Mouse (Mus musculus): ENCODE results near the gene Tnni3k. TPM values are rescaled to one million over a fixed set of nuclear protein-coding genes. Genes with fewer than 3 reads are reported as not detected.

The Tnni3k gene
- polyA plus RNA-seq, 1 experiment from 2014 or later = not detected

DNA sequence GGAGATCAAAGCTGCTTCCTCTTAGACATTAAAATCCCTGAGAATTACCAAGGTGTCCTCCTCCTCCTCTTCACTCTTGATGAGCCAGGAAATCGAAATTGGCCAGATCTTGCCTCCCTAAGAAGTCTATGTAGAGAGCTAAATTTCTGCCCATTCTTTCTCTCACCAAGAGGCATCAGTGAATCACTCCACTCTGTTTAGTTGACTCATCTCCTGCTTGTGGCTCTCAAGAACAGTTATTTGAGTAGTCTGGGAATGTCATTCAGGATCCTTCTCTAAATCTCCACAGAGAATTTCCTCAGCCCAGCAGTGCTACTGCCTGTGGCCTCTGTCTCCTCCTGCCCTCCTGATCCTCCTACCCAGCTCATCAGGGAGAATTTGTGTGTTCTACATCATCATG is 139.6 kb downstream of the Tnni3k start:
- H3K9ac ChIP-seq (ENCODE audit: low read length) = no peak overlapping the region
- no peaks in the 10 kb centered on the region for H3K9me3 ChIP-seq (ENCODE audit: control insufficient read depth, low read length)
- DNase-seq (ENCODE audit: low spot score) (no peak), ATAC-seq (replicated peaks; ENCODE audit: low FRiP score, low TSS enrichment, low read depth) (no peak)
- H3K4me1 ChIP-seq (replicated peaks; ENCODE audit: control insufficient read depth, insufficient read depth, low read length) = no peaks in the 10 kb centered on the region
- H3K27me3 ChIP-seq (replicated peaks; ENCODE audit: control insufficient read depth, insufficient read depth, low read length) = no peaks in the 10 kb centered on the region
- 56% methylated on average over 1 of the region's 1 CpGs for WGBS
- no peak overlapping the region for H3K4me2 ChIP-seq (ENCODE audit: low read length)
- no peak overlapping the region for H3K27ac ChIP-seq (ENCODE audit: low read depth)
- H3K36me3 ChIP-seq (ENCODE audit: control insufficient read depth, insufficient read depth, low read length) = no peaks in the 10 kb centered on the region
- no peak overlapping the region for H3K4me3 ChIP-seq (ENCODE audit: low read depth, low read length)

GRCm38 (mm10) chr3:154913641-154914040 is 141.6 kb downstream of the Tnni3k start:
- no peak overlapping the region for H3K4me3 ChIP-seq (ENCODE audit: low read depth, low read length)
- H3K4me2 ChIP-seq (ENCODE audit: low read length) = no peak overlapping the region
- ATAC-seq (replicated peaks; ENCODE audit: low FRiP score, low TSS enrichment, low read depth) (no peak), DNase-seq (ENCODE audit: low spot score) (no peak)
- H3K36me3 ChIP-seq (ENCODE audit: control insufficient read depth, insufficient read depth, low read length) = no peaks in the 10 kb centered on the region
- no peak overlapping the region for H3K27ac ChIP-seq (ENCODE audit: low read depth)
- no peaks in the 10 kb centered on the region for H3K9me3 ChIP-seq (ENCODE audit: control insufficient read depth, low read length)
- H3K9ac ChIP-seq (ENCODE audit: low read length) = no peak overlapping the region
- H3K27me3 ChIP-seq (replicated peaks; ENCODE audit: control insufficient read depth, insufficient read depth, low read length) = no peaks in the 10 kb centered on the region
- H3K4me1 ChIP-seq (replicated peaks; ENCODE audit: control insufficient read depth, insufficient read depth, low read length) = no peaks in the 10 kb centered on the region
- 72% methylated on average over 6 of the region's 6 CpGs for WGBS

- Histone ChIP-seq H3K27me3 (replicated peaks; ENCODE audit: control insufficient read depth, insufficient read depth, low read length) (no peaks in the 10 kb centered on the region), H3K9me3 (ENCODE audit: control insufficient read depth, low read length) (no peaks in the 10 kb centered on the region), H3K4me2 (ENCODE audit: low read length) (no peak overlapping the region), H3K4me1 (replicated peaks; ENCODE audit: control insufficient read depth, insufficient read depth, low read length) (no peaks in the 10 kb centered on the region), H3K27ac (ENCODE audit: low read depth) (no peak overlapping the region), H3K9ac (ENCODE audit: low read length) (no peak overlapping the region), H3K4me3 (ENCODE audit: low read depth, low read length) (no peak overlapping the region), H3K36me3 (ENCODE audit: control insufficient read depth, insufficient read depth, low read length) (no peaks in the 10 kb centered on the region)
- DNase-seq (ENCODE audit: low spot score) (peak; percentile 57), ATAC-seq (replicated peaks; ENCODE audit: low FRiP score, low TSS enrichment, low read depth) (no peak)
- WGBS = 72% methylated on average over 7 of the region's 7 CpGs
These were observed 158.5 kb downstream of the Tnni3k start for GRCm38 (mm10) chr3:154896737-154897136.

- Histone ChIP-seq H3K4me2 (ENCODE audit: low read length) (no peak overlapping the region), H3K27me3 (replicated peaks; ENCODE audit: control insufficient read depth, insufficient read depth, low read length) (no peaks in the 10 kb centered on the region), H3K9me3 (ENCODE audit: control insufficient read depth, low read length) (no peaks in the 10 kb centered on the region), H3K27ac (ENCODE audit: low read depth) (no peak overlapping the region), H3K36me3 (ENCODE audit: control insufficient read depth, insufficient read depth, low read length) (no peaks in the 10 kb centered on the region), H3K4me3 (ENCODE audit: low read depth, low read length) (no peak overlapping the region), H3K4me1 (replicated peaks; ENCODE audit: control insufficient read depth, insufficient read depth, low read length) (no peaks in the 10 kb centered on the region), H3K9ac (ENCODE audit: low read length) (no peak overlapping the region)
- DNase-seq (ENCODE audit: low spot score) = no peak
- 90% methylated on average over 3 of the region's 3 CpGs for WGBS
- ATAC-seq (replicated peaks; ENCODE audit: low FRiP score, low TSS enrichment, low read depth) = no peak
These were observed 162.0 kb downstream of the Tnni3k start for GRCm38 (mm10) chr3:154893225-154893624.

- Histone ChIP-seq H3K4me2 (ENCODE audit: low read length) (0 out of 2 replicates have a peak overlapping the region, but pooled peaks have one; percentile 9), H3K27me3 (replicated peaks; ENCODE audit: control insufficient read depth, insufficient read depth, low read length) (no peaks in the 10 kb centered on the region), H3K9me3 (ENCODE audit: control insufficient read depth, low read length) (no peaks in the 10 kb centered on the region), H3K4me1 (replicated peaks; ENCODE audit: control insufficient read depth, insufficient read depth, low read length) (0 out of 2 replicates have a peak, but pooled peaks cover 5% of the 10 kb centered on the region), H3K27ac (ENCODE audit: low read depth) (no peak overlapping the region), H3K36me3 (ENCODE audit: control insufficient read depth, insufficient read depth, low read length) (no peaks in the 10 kb centered on the region), H3K4me3 (ENCODE audit: low read depth, low read length) (no peak overlapping the region), H3K9ac (ENCODE audit: low read length) (no peak overlapping the region)
- DNase-seq (ENCODE audit: low spot score) = peak; percentile 61
- WGBS = 15% methylated on average over 5 of the region's 5 CpGs
- ATAC-seq (replicated peaks; ENCODE audit: low FRiP score, low TSS enrichment, low read depth) = 0 out of 2 replicates have a peak, but pooled peaks have one; percentile 47
These were observed 169.8 kb downstream of the Tnni3k start for GRCm38 (mm10) chr3:154885452-154885851.

GRCm38 (mm10) chr3:154885048-154885447 is 170.2 kb downstream of the Tnni3k start:
- Histone ChIP-seq H3K4me1 (replicated peaks; ENCODE audit: control insufficient read depth, insufficient read depth, low read length) (0 out of 2 replicates have a peak, but pooled peaks cover 5% of the 10 kb centered on the region), H3K4me2 (ENCODE audit: low read length) (no peak overlapping the region), H3K36me3 (ENCODE audit: control insufficient read depth, insufficient read depth, low read length) (no peaks in the 10 kb centered on the region), H3K9me3 (ENCODE audit: control insufficient read depth, low read length) (no peaks in the 10 kb centered on the region), H3K27me3 (replicated peaks; ENCODE audit: control insufficient read depth, insufficient read depth, low read length) (no peaks in the 10 kb centered on the region), H3K9ac (ENCODE audit: low read length) (no peak overlapping the region), H3K27ac (ENCODE audit: low read depth) (no peak overlapping the region), H3K4me3 (ENCODE audit: low read depth, low read length) (no peak overlapping the region)
- DNase-seq (ENCODE audit: low spot score) = no peak
- ATAC-seq (replicated peaks; ENCODE audit: low FRiP score, low TSS enrichment, low read depth) = no peak
- 26% methylated on average over 5 of the region's 5 CpGs for WGBS

DNA sequence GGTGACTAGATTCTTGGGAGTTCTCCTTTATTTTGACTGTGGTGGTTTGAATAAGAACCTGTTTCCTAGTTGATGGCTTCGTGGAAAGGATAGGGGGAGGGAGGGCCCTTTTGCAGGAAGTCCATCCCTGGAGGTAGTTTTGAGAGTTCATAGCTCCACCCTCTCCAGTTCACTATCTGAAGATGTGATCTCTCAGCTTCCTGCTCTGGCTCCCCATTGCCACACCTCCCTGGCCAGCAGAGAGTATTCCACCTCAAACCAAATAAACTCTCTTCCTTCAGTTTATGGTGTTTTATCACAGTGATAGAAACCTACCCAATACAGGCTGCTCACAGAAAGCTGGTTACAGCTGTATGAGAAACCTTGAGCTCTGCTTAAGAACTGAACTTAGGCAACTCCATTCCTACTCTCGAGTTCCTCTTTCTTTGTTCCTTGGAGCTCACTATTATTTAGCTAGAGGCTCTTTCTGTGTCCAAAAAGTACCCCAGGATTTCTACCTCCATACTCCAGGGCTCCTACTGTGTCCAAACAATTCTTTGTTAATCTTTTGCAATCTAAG is 173.7 kb downstream of the Tnni3k start:
- H3K9me3 ChIP-seq (ENCODE audit: control insufficient read depth, low read length) = no peaks in the 10 kb centered on the region
- H3K36me3 ChIP-seq (ENCODE audit: control insufficient read depth, insufficient read depth, low read length) = no peaks in the 10 kb centered on the region
- no peak overlapping the region for H3K4me3 ChIP-seq (ENCODE audit: low read depth, low read length)
- H3K27me3 ChIP-seq (replicated peaks; ENCODE audit: control insufficient read depth, insufficient read depth, low read length) = no peaks in the 10 kb centered on the region
- no peak overlapping the region for H3K9ac ChIP-seq (ENCODE audit: low read length)
- no peak overlapping the region for H3K4me2 ChIP-seq (ENCODE audit: low read length)
- DNase-seq (ENCODE audit: low spot score) (no peak), ATAC-seq (replicated peaks; ENCODE audit: low FRiP score, low TSS enrichment, low read depth) (no peak)
- H3K4me1 ChIP-seq (replicated peaks; ENCODE audit: control insufficient read depth, insufficient read depth, low read length) = 0 out of 2 replicates have a peak, but pooled peaks cover 5% of the 10 kb centered on the region
- no peak overlapping the region for H3K27ac ChIP-seq (ENCODE audit: low read depth)
- WGBS = 77% methylated on average over 2 of the region's 2 CpGs

GRCm38 (mm10) chr3:154880536-154880939 is 174.7 kb downstream of the Tnni3k start:
- 30% methylated on average over 4 of the region's 4 CpGs for WGBS

DNA sequence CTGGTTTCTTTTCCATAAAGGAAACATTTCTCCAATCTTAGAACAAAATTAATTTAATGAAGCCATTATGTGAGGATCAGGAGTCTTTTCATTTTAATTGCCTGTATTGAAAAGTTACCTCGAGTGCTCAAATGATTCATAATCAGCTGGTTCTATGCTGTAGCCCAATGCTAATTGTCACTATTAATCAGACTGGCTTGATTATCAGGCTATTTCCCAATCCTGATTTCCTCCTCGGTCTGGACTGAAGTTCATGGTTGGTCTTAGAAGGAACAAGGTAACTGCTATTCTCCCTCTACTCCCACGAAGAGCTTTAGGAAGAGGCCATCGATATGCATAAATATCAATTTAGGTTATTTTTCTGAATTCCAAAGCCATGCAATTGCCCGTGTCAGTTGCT is 175.1 kb downstream of the Tnni3k start:
- no peak overlapping the region for H3K4me3 ChIP-seq (ENCODE audit: low read depth, low read length)
- no peak overlapping the region for H3K4me2 ChIP-seq (ENCODE audit: low read length)
- ATAC-seq (replicated peaks; ENCODE audit: low FRiP score, low TSS enrichment, low read depth) (no peak), DNase-seq (ENCODE audit: low spot score) (no peak)
- H3K27me3 ChIP-seq (replicated peaks; ENCODE audit: control insufficient read depth, insufficient read depth, low read length) = no peaks in the 10 kb centered on the region
- no peaks in the 10 kb centered on the region for H3K9me3 ChIP-seq (ENCODE audit: control insufficient read depth, low read length)
- no peaks in the 10 kb centered on the region for H3K4me1 ChIP-seq (replicated peaks; ENCODE audit: control insufficient read depth, insufficient read depth, low read length)
- no peak overlapping the region for H3K9ac ChIP-seq (ENCODE audit: low read length)
- WGBS = 57% methylated on average over 5 of the region's 5 CpGs
- no peak overlapping the region for H3K27ac ChIP-seq (ENCODE audit: low read depth)
- H3K36me3 ChIP-seq (ENCODE audit: control insufficient read depth, insufficient read depth, low read length) = no peaks in the 10 kb centered on the region

More at GRCm38 (mm10) chr3:154880536-154880939, 174.7 kb downstream of the Tnni3k start:
- H3K9me3 ChIP-seq (ENCODE audit: control insufficient read depth, low read length) = no peaks in the 10 kb centered on the region
- no peak overlapping the region for H3K4me3 ChIP-seq (ENCODE audit: low read depth, low read length)
- H3K4me1 ChIP-seq (replicated peaks; ENCODE audit: control insufficient read depth, insufficient read depth, low read length) = 0 out of 2 replicates have a peak, but pooled peaks cover 4% of the 10 kb centered on the region
- no peaks in the 10 kb centered on the region for H3K27me3 ChIP-seq (replicated peaks; ENCODE audit: control insufficient read depth, insufficient read depth, low read length)
- no peak overlapping the region for H3K27ac ChIP-seq (ENCODE audit: low read depth)
- DNase-seq (ENCODE audit: low spot score) (no peak), ATAC-seq (replicated peaks; ENCODE audit: low FRiP score, low TSS enrichment, low read depth) (no peak)
- no peak overlapping the region for H3K4me2 ChIP-seq (ENCODE audit: low read length)
- H3K36me3 ChIP-seq (ENCODE audit: control insufficient read depth, insufficient read depth, low read length) = no peaks in the 10 kb centered on the region
- H3K9ac ChIP-seq (ENCODE audit: low read length) = no peak overlapping the region

Data from intestine, embryonic 14.5 days (tissue).